ENCODE assay signal across 30 mouse cellular contexts in genomic region chr10:61486551-61487339, GRCm38 (mm10). TPM values are rescaled to one million over a fixed set of nuclear protein-coding genes. Genes with fewer than 3 reads are reported as not detected.
DNase-seq lines count a peak whose midpoint lies in the region; ATAC-seq and TF ChIP-seq lines count a peak whose summit lies in the region.
"Had no signal": no experiment of that assay in that cellular context is flagged by ENCODE, and none has a peak within 500 bp of the region (broad histone marks: within the 10 kb centered on the region; RNA-seq: fewer than 3 reads in every experiment).

No protein-coding gene starts in this region.

- WGBS in liver, postnatal 0 days (ENCODE audit: insufficient replicate concordance) = 68% methylated on average over 8 of the region's 8 CpGs
- WGBS in forebrain, embryonic 13.5 days = 86% methylated on average over 8 of the region's 8 CpGs
- WGBS in hindbrain, embryonic 14.5 days = 87% methylated on average over 8 of the region's 8 CpGs

- no peak overlapping the region for H3K9ac ChIP-seq in liver, postnatal 0 days (replicated peaks)
- H3K9ac ChIP-seq in forebrain, embryonic 13.5 days = no peak overlapping the region
- no peak overlapping the region for H3K9ac ChIP-seq in hindbrain, embryonic 14.5 days
- H3K9ac ChIP-seq: embryonic facial prominence, embryonic 13.5 days; heart, embryonic 15.5 days; intestine, embryonic 15.5 days; limb, embryonic 12.5 days; midbrain, embryonic 13.5 days; neural tube, embryonic 13.5 days had no signal

- ATAC-seq in frontal cortex, adult (ENCODE audit: low TSS enrichment) = 0 out of 2 replicates have a peak, but pooled peaks have one; percentile 41
- peak; percentile 28 for ATAC-seq in liver, postnatal 0 days
- no peak for ATAC-seq in forebrain, embryonic 13.5 days
- no peak for ATAC-seq in hindbrain, embryonic 14.5 days (ENCODE audit: low FRiP score)
- ATAC-seq: CD4-positive, CD25-positive, alpha-beta regulatory T cell, adult 4 months; forebrain, embryonic 16.5 days; hindbrain, postnatal 0 days; intestine, embryonic 15.5 days; midbrain, embryonic 13.5 days had no signal

- no peaks in the 10 kb centered on the region for H3K36me3 ChIP-seq in liver, postnatal 0 days (replicated peaks; ENCODE audit: insufficient read depth, low read length)
- no peaks in the 10 kb centered on the region for H3K36me3 ChIP-seq in forebrain, embryonic 13.5 days (ENCODE audit: poor library complexity, severe bottlenecking)
- H3K36me3 ChIP-seq in hindbrain, embryonic 14.5 days (replicated peaks; ENCODE audit: control insufficient read depth, insufficient read depth) = no peaks in the 10 kb centered on the region
- H3K36me3 ChIP-seq: embryonic facial prominence, embryonic 13.5 days; forebrain, embryonic 10.5 days; heart, embryonic 15.5 days; intestine, embryonic 15.5 days; limb, embryonic 12.5 days; midbrain, embryonic 13.5 days; neural tube, embryonic 13.5 days had no signal

- DNase-seq in frontal cortex, postnatal 25 days (ENCODE audit: low spot score in 2 of 2) = no peak
- no peak for DNase-seq in liver, postnatal 0 days
- DNase-seq in liver = no peak
- peak; percentile 75 for DNase-seq in adrenal gland, postnatal 14 days
- no peak for DNase-seq in hindbrain, embryonic 14.5 days (ENCODE audit: low spot score)
- DNase-seq: cerebellum, adult 9-11 months; embryo, embryonic 11 days; gastrocnemius, postnatal 25 days; heart, adult 11 months; kidney, adult 2 months; kidney, postnatal 10 days; lung, adult 2 months; lung, postnatal 10 days; thymus, adult 2 months; thymus, postnatal 36 days had no signal

- no peak for TF ChIP-seq EP300 in liver, postnatal 0 days (IDR thresholded peaks at IDR 0.05; ENCODE audit: low read depth)

- peaks cover 10% of the 10 kb centered on the region for H3K4me1 ChIP-seq in liver, postnatal 0 days (ENCODE audit: insufficient read depth)
- no peaks in the 10 kb centered on the region; the same call in 1 of the 2 replicates for H3K4me1 ChIP-seq in forebrain, embryonic 13.5 days
- no peaks in the 10 kb centered on the region for H3K4me1 ChIP-seq in hindbrain, embryonic 14.5 days (replicated peaks; ENCODE audit: control insufficient read depth, insufficient read depth, low read length)
- H3K4me1 ChIP-seq: limb, embryonic 12.5 days; midbrain, embryonic 13.5 days; neural tube, embryonic 13.5 days had no signal

- no peak overlapping the region for H3K4me2 ChIP-seq in liver, postnatal 0 days (ENCODE audit: low read depth, low read length)
- no peak overlapping the region for H3K4me2 ChIP-seq in forebrain, embryonic 13.5 days
- no peak overlapping the region for H3K4me2 ChIP-seq in hindbrain, embryonic 14.5 days (replicated peaks)
- H3K4me2 ChIP-seq: embryonic facial prominence, embryonic 13.5 days; heart, embryonic 15.5 days; intestine, embryonic 15.5 days; limb, embryonic 12.5 days; liver, embryonic 11.5 days; midbrain, embryonic 13.5 days; neural tube, embryonic 13.5 days had no signal

- H3K27me3 ChIP-seq in liver, postnatal 0 days (ENCODE audit: insufficient read depth, low read length) = no peaks in the 10 kb centered on the region
- no peaks in the 10 kb centered on the region for H3K27me3 ChIP-seq in forebrain, embryonic 13.5 days
- no peaks in the 10 kb centered on the region for H3K27me3 ChIP-seq in hindbrain, embryonic 14.5 days (ENCODE audit: control insufficient read depth, insufficient read depth, low read length)
- H3K27me3 ChIP-seq: embryonic facial prominence, embryonic 13.5 days; heart, embryonic 15.5 days; intestine, embryonic 15.5 days; limb, embryonic 12.5 days; midbrain, embryonic 13.5 days; neural tube, embryonic 13.5 days had no signal

- no peak for TF ChIP-seq CTCF in liver, postnatal 0 days (IDR thresholded peaks at IDR 0.05; ENCODE audit: low read depth)

- no peaks in the 10 kb centered on the region for H3K9me3 ChIP-seq in liver, postnatal 0 days (ENCODE audit: low read length)
- H3K9me3 ChIP-seq in forebrain, embryonic 13.5 days (replicated peaks) = no peaks in the 10 kb centered on the region
- H3K9me3 ChIP-seq in hindbrain, embryonic 14.5 days (ENCODE audit: control insufficient read depth, low read length) = no peaks in the 10 kb centered on the region
- H3K9me3 ChIP-seq: embryonic facial prominence, embryonic 13.5 days; forebrain, embryonic 10.5 days; heart, embryonic 10.5 days; heart, embryonic 15.5 days; intestine, embryonic 15.5 days; limb, embryonic 12.5 days; midbrain, embryonic 13.5 days; neural tube, embryonic 13.5 days had no signal

- no peak overlapping the region for H3K4me3 ChIP-seq in liver, postnatal 0 days (ENCODE audit: low read depth, low read length)
- H3K4me3 ChIP-seq in forebrain, embryonic 13.5 days = no peak overlapping the region
- no peak overlapping the region for H3K4me3 ChIP-seq in hindbrain, embryonic 14.5 days (replicated peaks; ENCODE audit: low read length)
- H3K4me3 ChIP-seq: embryonic facial prominence, embryonic 13.5 days; forebrain, embryonic 10.5 days; heart, embryonic 10.5 days; heart, embryonic 15.5 days; intestine, embryonic 15.5 days; limb, embryonic 12.5 days; midbrain, embryonic 13.5 days; neural tube, embryonic 13.5 days had no signal

- peak overlapping the region; percentile 44; the same call in 1 of the 2 replicates for H3K27ac ChIP-seq in liver, postnatal 0 days (ENCODE audit: low read depth)
- no peak overlapping the region for H3K27ac ChIP-seq in forebrain, embryonic 13.5 days
- no peak overlapping the region for H3K27ac ChIP-seq in hindbrain, embryonic 14.5 days
- H3K27ac ChIP-seq: embryonic facial prominence, embryonic 13.5 days; forebrain, embryonic 10.5 days; heart, embryonic 10.5 days; heart, embryonic 15.5 days; hindbrain, postnatal 0 days; intestine, embryonic 15.5 days; limb, embryonic 12.5 days; macrophage; midbrain, embryonic 13.5 days; neural tube, embryonic 13.5 days had no signal

RNA-seq across cellular contexts. Expression of gene Lrrc20, which starts 11.1 kb away (rescaled TPM):
- 3.0 TPM in 2 replicates for polyA plus RNA-seq in liver, postnatal 0 days (2015; fragmentation: Nextera tagmentation; extraction: Ambion mirVana)
- 11.7 and 15.5 TPM in 2 replicates for total RNA-seq in adrenal gland, postnatal 14 days (2021)
- 16.4 and 17.5 TPM in 2 replicates for polyA plus RNA-seq in forebrain, embryonic 13.5 days (2015; fragmentation: Nextera tagmentation; extraction: Ambion mirVana)
- 14.1 and 15.1 TPM in 2 replicates for polyA plus RNA-seq in hindbrain, embryonic 14.5 days (2014; fragmentation: Nextera tagmentation; extraction: Ambion mirVana)

RNA-seq across cellular contexts. Expression of gene Eif4ebp2, which starts 34.3 kb away (rescaled TPM):
- polyA plus RNA-seq in liver, postnatal 0 days (2015; fragmentation: Nextera tagmentation; extraction: Ambion mirVana) = 43.6 and 46.4 TPM in 2 replicates
- total RNA-seq in adrenal gland, postnatal 14 days (2021) = 109 and 114 TPM in 2 replicates
- polyA plus RNA-seq in forebrain, embryonic 13.5 days (2015; fragmentation: Nextera tagmentation; extraction: Ambion mirVana) = 96.4 and 102 TPM in 2 replicates
- polyA plus RNA-seq in hindbrain, embryonic 14.5 days (2014; fragmentation: Nextera tagmentation; extraction: Ambion mirVana) = 37.4 and 38.8 TPM in 2 replicates

Comparison
In these comparisons a context has a peak if more than half of its experiments do, and no peak if none do; other contexts are left out.
1. ATAC-seq: peak in frontal cortex, adult (single experiment) and liver, postnatal 0 days (single experiment); none in forebrain, embryonic 13.5 days (single experiment) and hindbrain, embryonic 14.5 days (single experiment).